Mouse (Mus musculus) erythroblast, embryonic 14.5 days (primary cell): Measurements from ENCODE around the gene Capn15.

Source experiments
- GATA1 ChIP-seq: IDR thresholded peaks from 2 replicates; pipeline ENCODE4 v1.6.1; 2012; ENCODE audit warnings: low read length, inconsistent platforms, mixed read lengths
- TAL1 ChIP-seq: IDR thresholded peaks from 3 replicates; pipeline ENCODE4 v1.6.1; 2012; ENCODE audit warnings: low read length, inconsistent platforms, mixed read lengths

DNA sequence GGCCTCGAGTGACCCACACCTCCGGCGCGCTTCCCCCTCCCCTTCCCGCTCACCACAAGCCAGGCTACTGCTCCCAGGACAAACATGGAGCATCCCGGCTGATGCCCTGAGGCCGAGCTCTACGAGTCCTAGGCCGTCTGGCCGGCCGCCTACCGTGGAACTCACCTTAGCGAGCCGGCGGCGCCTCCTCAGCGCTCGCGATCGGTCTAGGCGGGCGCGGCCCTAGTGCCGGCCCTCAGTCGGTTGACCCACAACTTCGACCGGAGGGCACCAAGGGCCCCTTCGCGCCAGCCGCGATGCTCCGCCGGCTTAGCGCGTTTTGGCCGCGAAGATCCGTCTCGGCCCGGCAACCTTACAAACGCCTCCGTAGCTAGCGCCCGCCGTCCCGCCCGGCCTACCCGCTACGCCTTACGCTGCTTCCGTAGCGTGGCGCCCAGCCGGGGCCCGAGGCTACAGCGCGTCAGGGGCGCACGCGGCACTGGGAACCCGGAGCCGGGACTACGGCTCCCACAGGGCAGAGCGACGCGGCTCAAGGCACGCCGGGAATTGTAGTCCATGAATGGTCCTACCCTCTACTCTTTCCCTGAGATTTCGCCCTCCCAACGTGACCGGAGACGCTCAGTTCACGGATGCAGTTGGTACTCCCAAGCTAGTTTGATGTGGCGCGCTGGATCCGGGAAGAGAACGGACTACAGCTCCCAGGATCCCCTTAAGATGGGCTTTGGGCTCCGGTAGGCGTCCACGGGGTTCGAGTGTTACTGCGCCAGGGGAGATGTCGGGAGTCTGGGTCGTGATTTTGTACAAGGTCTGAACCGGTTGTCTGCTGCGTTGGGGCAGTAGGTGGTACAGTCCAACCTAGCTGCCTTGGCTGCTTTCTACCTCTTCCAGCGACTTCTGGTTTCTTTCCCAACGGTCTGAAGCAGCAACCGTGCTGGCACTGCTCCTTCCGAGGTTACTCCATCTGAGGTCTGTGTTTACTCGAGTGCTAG, at the start of gene Capn15:
- TF ChIP-seq GATA1 = no peak
- TF ChIP-seq TAL1 = no peak
